Mouse (Mus musculus) small intestine, adult 2 months (tissue): ENCODE results near the gene 1700029I15Rik.

Experiments
- CTCF ChIP-seq: fragments of 200-500 bp; IDR thresholded peaks from 2 replicates; pipeline ENCODE4 v1.5.1; 2012; ENCODE audit warnings: low read depth, mild to moderate bottlenecking, control low read depth, inconsistent platforms, low read length, moderate library complexity, mixed read lengths; ENCODE audit not compliant: insufficient replicate concordance, insufficient read length; ENCODE audit errors: extremely low read depth
- POLR2A ChIP-seq: fragments of 200-500 bp; IDR thresholded peaks from 2 replicates; pipeline ENCODE4 v1.6.1; 2012; ENCODE audit warnings: low read depth, mild to moderate bottlenecking, control low read depth, inconsistent platforms, low read length, moderate library complexity

DNA sequence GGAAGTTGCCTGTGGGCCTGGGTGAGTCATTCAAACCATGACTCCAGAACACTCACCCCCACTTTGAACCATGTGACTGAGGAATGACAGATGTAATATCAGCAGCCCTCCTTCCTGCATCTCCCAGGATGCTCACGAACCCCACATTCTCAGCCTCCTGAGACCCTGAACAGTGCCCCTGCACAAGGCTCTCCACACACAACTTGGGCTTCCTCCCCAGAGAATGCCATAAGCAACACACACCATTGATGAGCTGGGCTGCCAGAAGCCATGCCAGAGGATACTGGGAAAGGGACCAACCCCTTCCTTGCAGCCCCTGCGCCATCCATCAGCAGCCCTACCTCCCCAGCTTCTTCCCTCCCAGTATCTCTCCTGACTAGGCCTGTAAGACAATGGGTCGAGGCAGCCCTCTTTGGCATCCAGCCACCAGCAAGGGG, 5.8 kb downstream of the 1700029I15Rik start:
- TF ChIP-seq CTCF (no peak), POLR2A (no peak)
